Mouse (Mus musculus): ENCODE measurements around the gene Pgs1. TPM values are rescaled to one million over a fixed set of nuclear protein-coding genes. Genes with fewer than 3 reads are reported as not detected.
A peak's percentile ranks its signal among the peaks of the same experiment; 100 is the strongest.

Pgs1 gene
- total RNA-seq, 2 experiments from 2014 or later = 17.8 to 20.0 TPM

DNA sequence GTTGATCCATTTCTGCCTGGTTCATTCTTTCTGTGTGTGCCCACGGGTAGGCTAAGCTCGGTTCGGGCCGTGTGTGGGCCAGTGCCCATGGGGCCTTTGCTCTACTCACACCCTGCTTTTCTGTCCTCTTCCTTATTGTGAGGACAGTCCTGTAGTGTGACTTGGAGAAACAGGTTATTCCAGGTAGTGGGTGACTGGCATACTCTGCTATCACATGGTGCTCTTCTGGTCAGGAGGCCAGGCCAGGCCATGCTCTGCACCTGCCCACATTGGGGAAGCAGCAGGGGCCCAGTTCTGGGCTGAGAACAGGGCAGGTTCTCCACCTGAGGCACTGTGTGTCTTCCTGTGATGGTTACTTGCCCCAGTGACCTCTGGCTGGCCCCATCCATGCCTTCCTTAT, 12.3 kb downstream of the Pgs1 start:
- intact Hi-C loops (cut with DNase I) = no loop called here
- DNase-seq = no peak

DNA sequence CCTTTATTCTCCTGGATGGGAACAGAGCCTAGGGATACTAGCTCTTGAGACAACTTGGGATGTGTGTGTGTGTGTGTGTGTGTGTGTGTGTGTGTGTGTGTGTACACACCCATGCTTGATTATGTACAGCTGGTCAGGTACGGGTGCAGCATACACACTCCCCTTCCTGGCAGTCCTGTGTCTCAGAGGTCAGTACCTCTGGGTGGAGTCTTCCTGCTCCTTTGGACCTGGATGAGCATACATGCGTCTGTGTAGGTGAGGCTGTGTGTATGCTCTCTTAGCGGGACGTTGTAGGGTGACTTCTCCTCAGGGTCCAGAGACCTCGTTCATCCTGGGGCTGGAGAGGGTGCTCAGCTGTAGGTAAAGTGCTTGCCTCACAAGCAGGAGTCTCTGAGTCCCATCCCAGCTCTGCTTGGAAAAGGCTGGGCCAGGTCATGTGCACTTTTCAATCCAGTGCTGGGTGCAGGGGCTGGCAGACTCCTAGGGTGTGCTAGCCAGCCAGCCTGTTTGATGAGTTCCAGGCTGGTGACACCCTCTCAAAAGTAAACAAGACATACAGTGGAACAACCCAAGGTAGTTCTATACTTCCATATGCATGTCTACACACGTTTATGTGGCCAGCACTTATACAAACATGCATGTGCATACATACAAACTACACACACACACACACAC, 13.3 kb downstream of the Pgs1 start:
- intact Hi-C loops (cut with DNase I) = no loop called here
- DNase-seq = no peak

DNA sequence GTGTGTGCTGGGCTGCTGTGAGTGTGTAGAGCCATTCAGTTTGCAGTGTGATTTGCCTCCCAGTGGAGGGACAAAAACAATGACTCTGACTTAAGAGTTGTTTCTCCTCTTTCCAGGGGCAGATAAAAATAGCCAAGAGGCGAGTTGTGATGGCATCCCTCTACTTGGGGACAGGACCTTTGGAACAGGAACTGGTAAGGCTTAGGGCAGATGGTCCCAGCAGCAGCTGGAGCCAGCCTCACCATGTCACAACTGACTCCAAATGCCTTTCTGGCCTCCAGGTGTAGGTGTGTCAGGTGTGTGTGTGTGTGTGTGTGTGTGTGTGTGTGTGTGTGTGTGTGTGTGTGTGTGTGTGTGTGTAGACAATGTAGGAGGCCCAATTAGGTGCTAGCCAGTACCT, 14.0 kb downstream of the Pgs1 start:
- intact Hi-C loops (cut with DNase I) = no loop called here
- DNase-seq = no peak

DNA sequence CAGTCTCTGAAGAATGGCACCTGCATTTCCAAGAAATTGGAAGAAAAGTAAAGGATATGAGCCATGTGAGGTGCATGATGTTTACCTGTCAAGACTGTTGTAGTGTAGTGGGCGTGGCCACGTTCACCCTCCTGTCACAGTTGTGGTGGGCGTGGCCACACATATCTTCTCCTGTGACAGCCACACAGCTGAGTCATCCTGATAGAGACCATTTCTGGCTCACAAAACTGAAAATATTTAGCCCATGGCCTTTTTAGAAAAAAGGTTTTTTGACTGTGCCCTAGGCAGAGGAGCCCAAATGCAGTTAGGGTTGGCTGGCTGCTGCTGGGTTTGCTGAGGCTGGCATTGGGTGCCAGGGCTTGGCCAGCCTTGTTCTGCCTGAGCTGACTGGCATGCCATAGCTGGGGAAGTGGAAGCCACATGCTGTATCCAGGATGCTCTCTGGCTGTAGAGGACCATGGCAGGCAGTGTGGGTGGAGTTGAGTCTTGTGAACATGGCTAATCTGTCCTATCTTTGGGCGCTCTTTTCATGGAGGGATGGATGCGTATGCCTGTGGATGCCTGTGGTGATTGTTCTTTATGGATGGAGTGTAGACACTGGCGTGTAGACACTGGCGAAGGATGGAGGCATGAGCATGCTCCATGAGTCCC, 14.6 kb downstream of the Pgs1 start:
- intact Hi-C loops (cut with DNase I) = no loop called here
- no peak for DNase-seq

DNA sequence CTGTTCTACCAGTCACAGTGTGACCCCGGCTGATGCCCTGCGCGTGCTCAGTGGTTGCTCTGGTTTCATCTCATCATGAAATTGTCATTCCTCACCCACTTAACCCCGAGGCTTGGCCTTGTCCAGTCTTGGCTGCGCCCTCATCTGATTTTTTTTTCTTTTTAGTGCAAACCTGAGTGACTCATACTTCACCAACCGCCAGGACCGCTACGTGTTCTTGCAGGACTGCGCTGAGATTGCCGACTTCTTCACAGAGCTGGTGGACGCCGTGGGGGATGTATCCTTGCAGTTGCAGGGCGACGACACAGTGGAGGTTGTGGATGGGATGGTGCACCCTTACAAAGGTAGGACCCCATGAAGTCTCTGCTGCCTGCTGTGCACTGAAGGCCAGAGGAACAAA, 17.1 kb downstream of the Pgs1 start:
- intact Hi-C loops (cut with DNase I) = no loop called here
- DNase-seq = no peak

DNA sequence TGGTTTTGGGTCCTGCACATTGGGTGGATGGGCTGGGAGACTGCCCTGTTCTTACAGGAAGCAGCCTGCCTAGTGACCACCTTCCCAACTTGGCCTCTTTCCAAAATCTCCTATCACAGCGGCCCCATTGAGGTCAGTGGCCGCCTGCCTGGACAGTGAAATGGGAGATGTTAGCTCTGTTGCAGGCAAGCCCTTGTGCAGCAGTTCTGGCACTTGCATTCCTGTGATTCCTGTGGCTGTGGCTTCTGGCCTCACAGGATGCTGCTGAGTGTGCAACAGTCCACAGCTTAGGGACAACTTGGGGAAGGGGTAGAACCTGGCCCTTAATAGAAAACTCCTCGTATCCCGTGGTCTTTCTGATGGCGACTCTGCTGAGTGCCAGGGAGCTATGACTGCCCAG, 17.6 kb downstream of the Pgs1 start:
- DNase-seq = no peak
- intact Hi-C loops (cut with DNase I) = no loop called here

DNA sequence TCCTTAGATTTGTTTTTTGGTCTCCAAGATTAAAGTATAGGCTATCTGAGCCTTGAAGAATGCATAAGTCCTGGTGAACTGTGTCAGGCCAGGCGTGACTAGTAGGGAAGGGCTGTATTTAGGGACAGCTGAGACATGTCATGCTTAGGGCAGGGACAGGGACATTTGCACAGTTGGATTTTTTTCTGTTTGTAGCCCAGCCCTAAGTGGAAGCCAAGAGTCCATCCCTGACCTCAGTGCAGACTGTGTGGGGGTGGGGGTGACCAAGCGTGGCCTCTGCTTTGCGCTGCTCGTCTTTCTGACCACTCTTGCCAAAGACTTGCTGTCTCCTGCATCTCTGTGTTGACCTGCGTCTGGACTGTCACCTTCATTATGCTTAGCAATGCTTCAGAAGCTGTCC, 18.1 kb downstream of the Pgs1 start:
- intact Hi-C loops (cut with DNase I) = no loop called here
- DNase-seq = no peak

DNA sequence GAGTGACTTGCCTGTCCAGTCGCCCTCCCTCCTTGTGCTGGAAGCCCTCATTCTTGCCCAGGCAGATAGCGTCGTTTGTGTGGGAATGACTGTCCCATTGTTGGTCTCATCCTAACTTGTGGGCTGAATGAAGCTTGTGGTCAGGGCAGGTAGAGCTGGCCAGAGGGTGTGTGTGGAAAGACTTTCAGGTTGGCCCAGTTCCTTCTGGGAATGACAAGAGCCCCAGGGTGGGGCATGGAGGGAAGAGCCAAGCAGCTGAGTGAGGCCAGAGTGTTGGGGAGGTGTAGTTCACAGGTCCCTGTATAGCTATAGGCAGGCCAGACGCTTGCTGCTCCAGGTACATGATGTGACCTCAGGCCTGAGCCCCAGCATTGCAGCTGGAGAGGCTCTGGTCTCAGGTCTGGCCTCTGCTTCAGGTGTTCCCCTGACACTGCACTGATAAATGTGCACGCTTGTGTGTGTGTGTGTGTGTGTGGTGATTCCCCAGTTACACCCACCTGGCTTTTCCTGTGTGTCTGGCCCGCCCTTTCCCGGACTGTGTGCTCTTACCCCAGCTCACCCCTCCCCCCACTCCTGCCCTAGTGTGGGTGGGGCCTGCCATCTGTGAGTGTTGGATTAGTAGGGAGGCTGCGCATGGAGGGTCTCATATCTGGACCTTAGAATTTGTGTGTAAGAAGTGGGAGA, 21.5 kb downstream of the Pgs1 start:
- intact Hi-C loops (cut with DNase I) = no loop called here
- no peak for DNase-seq

DNA sequence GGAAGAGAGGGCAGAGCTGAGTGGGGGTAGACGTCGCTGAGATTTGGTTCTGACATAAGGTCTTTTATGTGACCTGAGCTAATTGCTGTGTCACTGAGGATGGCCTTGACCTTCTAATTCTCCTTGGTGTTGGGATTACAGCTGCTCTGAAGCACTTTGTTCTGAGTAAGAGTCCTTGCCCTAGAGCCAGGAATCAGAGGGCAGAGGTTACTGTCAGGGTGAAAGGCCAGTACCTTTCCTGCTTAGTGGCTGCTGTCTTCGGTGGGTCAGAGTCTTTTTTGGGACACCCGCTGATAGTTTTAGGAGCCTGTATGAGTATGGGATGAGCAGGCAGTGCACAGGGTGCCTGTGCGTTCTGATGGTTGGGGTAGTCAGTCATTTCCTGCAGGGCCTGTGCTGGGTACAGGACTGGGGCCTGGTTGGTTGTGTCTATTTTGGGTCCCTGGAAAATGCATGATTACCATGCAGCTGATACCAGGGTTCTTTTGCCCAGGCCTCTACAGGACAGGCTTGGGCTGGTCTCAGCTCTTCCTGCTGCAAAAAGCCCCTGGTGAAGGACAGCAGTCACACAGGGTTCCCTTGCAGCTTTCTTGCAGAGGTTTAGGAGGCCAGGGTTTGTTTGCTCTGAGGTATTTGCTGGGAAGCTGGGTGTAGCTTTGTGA, 22.2 kb downstream of the Pgs1 start:
- DNase-seq = no peak
- intact Hi-C loops (cut with DNase I) = no loop called here

DNA sequence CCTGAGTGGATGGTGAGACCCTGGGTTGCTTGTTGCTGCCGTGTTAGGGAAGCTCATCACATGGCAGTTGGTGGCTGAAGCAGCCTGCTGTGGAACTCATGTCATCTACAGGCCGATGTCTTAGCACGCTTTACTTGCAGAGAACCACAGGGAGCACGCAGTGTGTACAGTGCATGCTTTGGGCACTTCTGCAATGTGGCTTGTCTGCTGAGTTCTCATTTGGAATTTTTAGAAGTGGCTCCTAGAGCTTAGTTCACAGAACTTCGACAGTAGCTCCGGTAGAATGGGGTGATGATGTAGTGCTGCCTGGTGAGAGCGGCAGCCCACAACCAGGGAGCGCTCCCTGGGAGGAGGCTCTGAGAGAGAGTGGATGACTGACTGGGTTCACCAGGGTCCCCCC, 22.8 kb downstream of the Pgs1 start:
- intact Hi-C loops (cut with DNase I) = no loop called here
- DNase-seq = no peak

DNA sequence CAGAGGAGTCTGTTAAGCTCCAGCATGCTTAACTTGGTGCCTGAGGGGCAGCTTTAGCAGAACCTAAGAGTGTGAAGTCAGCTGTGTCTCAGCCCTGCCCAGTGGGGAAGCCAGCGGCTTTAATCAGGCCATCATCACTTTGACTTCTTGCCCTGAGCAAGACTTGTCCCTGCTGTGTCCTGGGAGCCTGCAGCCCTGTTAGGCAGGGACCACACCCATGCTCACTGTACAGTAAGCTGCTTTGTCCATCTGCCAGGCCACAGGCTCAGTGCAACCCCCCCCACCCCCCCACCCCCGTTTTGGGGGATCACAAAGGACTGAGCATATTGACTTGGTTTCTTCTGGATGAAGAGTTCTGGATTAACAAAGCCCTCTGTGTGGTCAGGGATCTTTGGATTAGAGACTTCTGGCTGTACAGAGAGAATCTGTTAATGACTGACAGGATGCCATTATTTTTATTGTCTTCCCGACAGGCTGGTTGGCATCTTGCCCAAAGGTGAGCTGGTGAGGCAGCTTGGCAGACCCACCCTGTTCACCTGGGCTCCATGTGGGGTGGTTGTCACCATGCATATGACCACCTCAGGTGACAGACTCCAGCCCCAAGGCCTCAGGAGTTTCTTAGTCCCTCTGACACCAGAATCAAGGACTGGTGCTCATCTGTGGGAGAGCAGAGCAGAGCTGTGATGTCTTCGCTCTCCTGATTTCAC, 23.9 kb downstream of the Pgs1 start:
- no peak for DNase-seq
- intact Hi-C loops (cut with DNase I) = no loop called here

DNA sequence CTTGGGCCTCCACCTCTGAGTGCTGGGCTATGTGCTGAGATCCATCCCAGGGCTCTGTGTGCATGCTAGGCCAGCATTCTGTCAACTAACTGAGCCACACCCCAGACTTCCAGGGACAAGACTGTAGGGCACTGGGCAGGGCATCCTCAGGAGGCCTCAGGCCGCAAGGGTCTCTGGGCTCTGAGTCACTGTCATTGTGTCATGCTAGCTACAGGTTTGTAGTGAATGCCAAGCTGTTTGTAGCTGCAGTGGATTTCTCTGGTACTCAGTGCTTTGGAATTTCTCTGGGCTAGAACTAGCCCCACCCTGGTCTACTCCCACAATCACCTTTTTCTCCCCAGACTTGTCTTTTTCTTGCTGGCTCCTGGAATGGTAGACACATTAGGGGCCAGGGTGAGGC, 26.5 kb downstream of the Pgs1 start:
- intact Hi-C loops (cut with DNase I) = no loop called here

DNA sequence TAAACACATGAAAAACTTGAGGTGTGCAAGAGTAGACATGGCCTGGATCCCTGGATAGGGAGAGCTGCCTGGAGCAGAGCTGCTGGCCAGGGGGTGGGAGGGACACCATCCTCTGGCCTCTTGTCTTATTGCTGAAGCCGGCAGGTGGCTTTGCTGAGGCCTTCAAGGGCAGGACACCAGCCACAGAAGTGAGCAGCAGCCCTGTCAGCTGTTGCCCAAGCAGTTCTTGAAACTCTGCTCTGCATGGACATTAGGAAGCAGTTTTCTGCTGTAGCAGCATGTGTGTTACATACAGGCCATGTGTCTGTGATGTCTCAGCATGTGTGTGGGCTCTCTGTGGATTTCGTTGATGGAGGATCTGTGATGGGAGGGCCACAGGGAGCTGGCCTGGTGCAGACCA, 27.2 kb downstream of the Pgs1 start:
- DNase-seq = no peak
- intact Hi-C loops (cut with DNase I) = no loop called here

More for the DNA sequence above, 26.5 kb downstream of the Pgs1 start:
- no peak for DNase-seq

DNA sequence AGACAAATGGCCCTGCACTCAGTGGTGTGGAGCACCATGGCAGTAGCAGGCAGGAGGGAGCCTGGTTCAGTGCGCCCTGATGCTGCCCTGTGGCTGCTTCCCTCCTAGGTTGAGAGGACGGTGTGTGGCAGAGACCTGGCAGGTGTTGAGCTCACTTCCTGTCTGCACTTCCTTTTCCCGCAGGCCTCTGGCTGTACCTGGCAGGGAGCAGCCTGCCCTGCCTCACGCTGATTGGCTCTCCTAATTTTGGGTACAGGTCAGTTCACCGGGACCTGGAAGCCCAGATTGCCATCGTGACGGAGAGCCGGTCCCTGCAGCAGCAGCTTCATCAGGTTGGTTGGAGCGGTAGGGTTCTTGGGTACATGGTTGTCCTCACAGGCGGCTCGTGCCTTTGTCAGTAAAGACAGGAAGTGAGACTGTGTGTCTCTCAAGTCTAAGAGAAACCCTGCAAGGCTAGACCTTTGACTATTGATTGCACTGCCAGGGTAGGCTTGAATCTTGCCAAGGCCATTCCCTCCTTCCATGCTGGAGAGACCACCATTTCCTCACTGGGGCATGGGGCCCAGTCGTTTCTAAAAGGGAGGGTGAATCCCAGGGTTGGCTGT, 28.4 kb downstream of the Pgs1 start:
- DNase-seq = no peak
- intact Hi-C loops (cut with DNase I) = no loop called here

DNA sequence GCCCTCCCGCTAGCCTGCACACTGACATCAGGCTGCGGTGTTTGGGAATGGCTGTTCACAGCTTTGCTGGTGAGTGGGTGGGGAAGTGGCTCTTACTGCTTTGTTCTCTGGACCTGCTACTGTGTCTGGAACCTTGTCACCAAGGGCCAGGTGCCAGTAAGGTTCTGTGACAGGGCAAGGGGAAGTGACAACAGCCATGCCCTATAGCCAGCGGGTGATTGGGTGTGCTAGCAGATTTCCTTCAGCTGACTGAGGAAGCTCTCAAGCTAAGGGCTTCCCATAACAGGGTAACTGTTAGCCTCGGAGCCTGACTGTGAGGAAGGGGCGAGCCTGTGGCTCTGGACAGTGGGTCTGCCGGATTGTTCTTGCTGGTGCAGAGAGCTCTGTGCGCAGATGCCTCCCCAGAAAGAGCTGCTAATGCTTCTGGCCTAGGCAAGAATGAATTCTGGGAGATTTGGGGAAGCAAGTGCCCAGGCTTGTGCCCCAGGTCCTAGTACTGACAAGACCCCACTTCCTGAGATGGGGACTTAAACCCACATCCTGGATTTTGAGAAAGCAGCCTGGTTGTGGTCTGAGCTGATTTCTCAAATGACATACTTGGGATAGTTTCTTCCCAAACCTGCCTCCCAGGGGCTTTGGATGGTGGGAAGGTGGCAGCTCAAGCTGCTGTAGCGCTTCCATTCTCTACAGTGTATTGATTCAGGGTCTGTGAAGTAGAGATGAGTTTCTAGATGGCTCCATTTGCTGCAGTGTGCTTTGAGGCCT, 29.5 kb downstream of the Pgs1 start:
- intact Hi-C loops (cut with DNase I) = no loop called here
- no peak for DNase-seq

DNA sequence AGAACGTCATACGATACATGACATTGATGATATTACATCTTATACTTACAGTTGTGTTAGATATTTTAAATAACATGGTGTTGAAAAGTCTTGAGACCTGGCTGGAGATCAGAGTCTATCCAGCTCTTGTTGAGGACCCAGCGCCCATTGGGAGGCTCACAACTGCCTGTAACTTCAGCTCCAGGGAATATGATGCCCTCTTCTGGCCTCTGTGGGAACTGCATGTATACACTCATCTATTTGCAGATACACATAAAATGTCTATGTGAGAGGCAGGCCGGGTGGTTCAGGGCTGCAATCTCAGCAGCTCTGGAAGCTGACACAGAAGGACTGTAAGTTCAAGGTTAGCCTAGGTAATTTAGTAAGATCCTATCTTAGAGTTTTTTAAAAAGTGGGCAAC, 32.2 kb downstream of the Pgs1 start:
- no peak for DNase-seq
- intact Hi-C loops (cut with DNase I) = no loop called here

DNA sequence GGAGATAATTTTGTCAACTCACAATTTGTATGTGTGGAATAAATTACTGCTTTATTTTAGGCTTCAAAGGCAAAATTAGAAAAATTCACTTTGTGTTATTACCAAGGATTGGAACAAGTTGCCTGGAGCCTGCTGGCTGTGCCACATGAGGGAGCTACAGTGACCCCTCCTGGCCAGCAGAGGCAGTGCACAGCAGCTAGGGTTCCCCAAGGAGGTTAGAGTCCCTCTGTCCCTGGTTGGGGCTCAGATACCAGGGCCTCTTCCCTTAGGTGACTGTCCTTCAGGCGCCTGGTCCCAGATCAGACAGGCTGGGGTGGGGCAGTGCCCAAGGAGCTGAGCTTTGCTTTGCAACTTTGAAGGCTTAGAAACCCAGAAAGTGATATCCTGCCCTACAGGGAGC, 35.7 kb downstream of the Pgs1 start:
- DNase-seq = peak; percentile 72 to 84
- intact Hi-C loops (cut with DNase I) = loop anchor here (1.0 kb wide), 3 partner anchors 52 to 152 kb away; partner anchors contain the start of gene Socs3

DNA sequence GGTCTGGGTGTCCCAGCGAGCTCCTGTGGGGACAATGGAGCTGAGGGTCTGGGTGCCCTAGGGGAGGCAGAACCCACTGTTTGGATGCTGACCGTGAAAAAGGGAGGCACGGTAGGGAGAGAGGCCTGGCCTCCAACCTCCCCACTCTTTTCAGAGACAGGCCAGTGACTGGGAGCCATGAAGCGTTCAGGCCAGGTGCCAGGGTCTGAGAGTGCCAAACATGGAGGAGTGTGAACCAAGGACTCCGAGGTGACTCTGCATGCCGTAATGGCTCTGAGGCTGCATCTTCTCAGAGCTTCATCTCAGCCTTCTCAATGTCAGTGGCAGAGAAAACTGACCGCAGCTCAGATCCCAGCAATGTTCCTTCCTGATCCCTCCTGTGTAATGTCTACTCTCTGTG, 37.4 kb downstream of the Pgs1 start:
- intact Hi-C loops (cut with DNase I) = no loop called here
- DNase-seq = peak in 1 of 2 experiments; percentile 17

DNA sequence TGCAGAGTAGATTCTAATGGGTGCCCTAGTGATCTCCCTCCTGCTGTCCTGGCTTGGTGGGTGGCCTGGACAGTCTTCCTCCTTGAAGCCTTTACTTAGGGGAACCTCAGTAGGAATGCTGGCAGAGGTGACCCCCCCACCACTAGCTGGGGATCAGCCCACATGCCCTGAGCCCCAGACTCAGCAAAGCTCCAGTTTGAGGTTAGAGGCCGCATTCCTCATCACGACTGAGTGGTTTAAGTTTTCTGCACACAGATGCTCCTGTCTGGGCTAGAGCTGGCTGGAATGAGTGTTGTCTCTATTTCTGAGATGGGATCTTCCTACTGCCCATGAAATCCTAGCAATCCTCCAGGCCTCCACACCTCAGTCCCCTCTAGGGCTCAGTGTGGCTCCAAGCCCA, 38.0 kb downstream of the Pgs1 start:
- DNase-seq = no peak
- intact Hi-C loops (cut with DNase I) = no loop called here

DNA sequence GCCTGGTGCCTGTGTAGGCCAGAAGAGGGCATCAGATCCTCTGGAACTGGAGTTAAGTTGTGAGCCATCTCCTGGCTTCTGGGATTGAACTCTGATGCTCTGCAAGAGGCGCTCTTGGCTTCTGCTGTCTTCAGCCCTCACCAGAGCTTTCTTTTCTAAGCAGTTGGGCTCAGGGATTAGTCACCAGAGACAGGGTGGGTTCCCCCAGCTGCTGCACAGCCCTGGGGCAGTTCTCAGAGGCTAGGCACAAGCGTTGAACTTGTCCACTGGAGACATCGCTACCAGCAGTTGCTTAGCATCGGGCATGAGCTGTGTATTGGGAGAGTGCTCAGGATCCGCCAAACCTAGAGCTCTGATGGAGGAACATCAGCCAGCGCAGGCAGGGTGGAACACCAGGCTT, 43.1 kb downstream of the Pgs1 start:
- no peak for DNase-seq
- intact Hi-C loops (cut with DNase I) = no loop called here
